Mouse (Mus musculus): ENCODE measurements around the gene Man2b1.
"Not testable (repeated sequence)": the region's sequence is repeated elsewhere in the genome, so short reads cannot be mapped to it uniquely, and the experiment has no call there.

The Man2b1 gene

DNA sequence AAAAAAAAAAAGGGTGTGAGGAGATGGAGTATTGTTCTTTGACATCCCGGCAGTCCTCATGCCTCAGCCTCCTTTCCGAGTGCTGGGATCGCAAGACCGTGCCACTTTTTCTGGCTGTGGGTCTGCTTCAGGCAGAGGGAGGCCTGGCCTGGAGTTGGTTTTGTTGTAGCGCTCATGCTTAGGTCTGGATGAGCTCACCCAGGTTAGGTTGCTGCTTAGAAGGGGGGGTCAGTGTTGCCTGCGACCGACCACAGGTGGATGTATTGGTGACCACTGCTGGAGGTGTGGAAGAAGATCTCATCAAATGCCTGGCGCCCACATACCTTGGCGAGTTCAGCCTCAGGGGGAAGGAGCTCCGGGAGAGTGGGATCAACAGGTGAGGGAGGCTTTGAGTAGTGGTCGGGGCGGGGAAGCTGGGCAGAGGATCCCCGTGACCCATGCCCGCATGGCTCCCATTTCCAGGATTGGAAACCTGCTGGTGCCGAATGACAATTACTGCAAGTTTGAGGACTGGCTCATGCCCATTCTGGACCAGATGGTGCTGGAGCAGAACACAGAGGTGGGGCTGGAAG lies 9.9 kb upstream of the Man2b1 start:
- DNase-seq (ENCODE audit: low spot score in 2 of 2) = no peak

DNA sequence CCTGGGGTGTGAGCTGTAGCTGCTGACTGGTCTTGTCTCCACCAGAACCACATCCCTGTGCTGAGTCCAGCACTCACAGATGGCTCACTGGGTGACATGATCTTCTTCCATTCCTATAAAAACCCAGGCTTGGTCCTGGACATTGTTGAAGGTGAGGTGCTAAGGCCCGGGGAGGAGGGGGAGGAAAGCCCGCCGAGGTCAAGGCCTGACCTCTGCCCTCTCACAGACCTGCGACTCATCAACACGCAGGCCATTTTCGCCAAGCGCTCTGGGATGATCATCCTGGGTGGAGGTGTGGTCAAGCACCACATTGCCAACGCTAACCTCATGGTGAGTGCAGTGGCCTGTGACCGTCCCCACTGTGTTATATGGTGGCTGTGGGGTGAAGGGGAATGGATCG lies 8.9 kb upstream of the Man2b1 start:
- no peak for DNase-seq (ENCODE audit: low spot score in 2 of 2)

GRCm38 (mm10) chr8:85074617-85075016 lies 8.5 kb upstream of the Man2b1 start:
- DNase-seq (ENCODE audit: low spot score in 2 of 2) = no peak

GRCm38 (mm10) chr8:85076001-85076400 lies 7.1 kb upstream of the Man2b1 start:
- no peak for DNase-seq (ENCODE audit: low spot score in 2 of 2)

DNA sequence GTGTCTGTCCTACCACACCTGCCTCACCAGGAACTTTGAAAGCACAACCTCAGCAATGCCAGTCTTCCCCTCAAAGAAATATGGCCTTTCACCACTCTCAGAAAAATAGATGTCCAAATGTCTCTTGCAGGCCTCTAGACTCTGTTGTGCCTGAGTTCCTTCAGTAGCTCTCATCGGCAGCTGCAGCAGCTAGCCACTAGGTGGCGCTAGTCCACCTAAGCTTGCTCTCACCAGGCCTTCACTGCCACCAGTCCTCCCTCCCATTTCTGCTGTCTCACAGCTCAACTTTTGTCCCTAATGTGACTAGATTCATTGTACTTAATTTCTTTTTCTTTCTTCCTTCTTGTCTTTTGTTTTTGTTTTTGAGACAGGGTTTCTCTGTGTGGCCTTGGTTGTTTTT lies 6.1 kb upstream of the Man2b1 start:
- peak; percentile 60 to 78 for DNase-seq (ENCODE audit: low spot score in 2 of 2)

DNA sequence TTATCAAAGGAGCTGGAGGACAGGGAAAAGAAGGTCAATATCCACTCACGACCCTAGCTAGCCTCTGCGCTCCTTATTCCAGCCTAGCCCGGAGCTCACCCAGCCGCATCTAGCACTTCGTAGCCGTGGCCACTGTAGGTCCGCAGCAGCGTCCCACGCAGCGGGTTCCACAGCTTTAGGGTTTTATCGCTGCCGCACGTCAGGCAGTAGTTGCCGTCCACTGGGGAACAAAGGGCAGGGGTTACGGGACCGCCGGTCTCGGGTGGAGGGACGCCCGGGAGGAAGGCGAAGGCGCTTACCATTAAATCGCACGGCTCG lies 2.9 kb upstream of the Man2b1 start:
- DNase-seq (ENCODE audit: low spot score in 2 of 2) = no peak

GRCm38 (mm10) chr8:85080532-85081215 lies 2.4 kb upstream of the Man2b1 start, which contains the start of gene Wdr83os:
Gene Wdr83os, plus strand, starts transcription at chr8:85080740.
- DNase-seq (ENCODE audit: low spot score in 2 of 2) = peak; percentile 31 to 55

DNA sequence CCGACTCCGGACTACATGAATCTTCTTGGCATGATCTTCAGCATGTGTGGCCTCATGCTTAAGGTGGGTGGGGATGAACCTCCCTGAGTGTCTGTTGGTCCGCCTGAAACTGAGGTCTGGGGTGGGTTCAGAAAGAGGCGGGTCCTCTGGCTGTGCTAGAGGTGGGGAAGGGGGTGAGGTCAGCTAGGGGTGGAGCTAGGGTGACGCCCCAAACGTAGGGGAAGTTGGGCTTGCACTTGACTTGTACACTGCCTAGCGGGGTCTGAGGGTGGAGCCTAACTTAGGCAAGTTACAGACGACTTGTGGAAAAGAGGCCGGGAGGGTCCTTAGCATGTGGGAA lies 1.9 kb upstream of the Man2b1 start, which contains the start of gene Wdr83:
TSS of gene Wdr83 (minus strand) at position 91 of the 340 bp plus-strand sequence.
- peak; percentile 62 to 72 for DNase-seq (ENCODE audit: low spot score in 2 of 2)

GRCm38 (mm10) chr8:85082169-85082568 lies 901 bp upstream of the Man2b1 start:
- not testable (repeated sequence) for DNase-seq (ENCODE audit: low spot score in 2 of 2)

- DNase-seq (ENCODE audit: low spot score in 2 of 2) = no peak
Measured at GRCm38 (mm10) chr8:85084633-85085032, 1.6 kb downstream of the Man2b1 start.

DNA sequence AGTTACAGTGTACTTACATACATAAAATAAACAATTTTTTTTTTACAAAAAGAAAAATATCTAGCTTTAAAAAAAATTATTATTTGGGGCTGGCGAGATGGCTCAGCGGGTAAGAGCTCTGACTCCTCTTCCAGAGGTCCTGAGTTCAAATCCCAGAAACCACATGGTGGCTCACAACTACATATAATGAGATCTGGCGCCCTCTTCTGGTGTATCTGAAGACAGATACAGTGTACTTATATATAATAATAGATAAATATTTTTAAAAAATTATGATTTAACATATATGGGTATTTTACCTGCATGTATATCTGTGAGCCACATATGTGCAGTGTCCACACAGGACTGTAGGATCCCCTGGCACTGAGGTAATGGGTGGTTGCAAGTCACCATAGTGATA lies 3.2 kb downstream of the Man2b1 start:
- no peak for DNase-seq (ENCODE audit: low spot score in 2 of 2)

DNA sequence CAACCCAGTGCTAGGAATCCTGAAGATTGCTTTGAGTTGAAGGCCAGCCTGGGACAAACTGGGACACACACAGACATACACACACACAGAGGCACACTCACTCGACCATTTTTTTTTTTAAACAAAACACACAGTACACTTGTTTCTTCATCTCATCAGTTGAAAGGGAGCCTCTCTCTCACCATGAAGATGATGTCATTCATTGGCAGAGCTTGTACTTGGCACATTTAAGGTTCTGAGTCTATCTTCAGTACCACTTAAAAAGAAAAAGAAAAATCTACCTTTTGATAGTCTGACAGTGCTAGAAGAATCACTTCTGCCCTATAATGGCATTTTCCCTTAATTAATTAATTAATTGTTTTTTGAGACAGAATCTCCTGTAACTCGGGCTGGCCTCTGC lies 5.7 kb downstream of the Man2b1 start:
- no peak for DNase-seq (ENCODE audit: low spot score in 2 of 2)

DNA sequence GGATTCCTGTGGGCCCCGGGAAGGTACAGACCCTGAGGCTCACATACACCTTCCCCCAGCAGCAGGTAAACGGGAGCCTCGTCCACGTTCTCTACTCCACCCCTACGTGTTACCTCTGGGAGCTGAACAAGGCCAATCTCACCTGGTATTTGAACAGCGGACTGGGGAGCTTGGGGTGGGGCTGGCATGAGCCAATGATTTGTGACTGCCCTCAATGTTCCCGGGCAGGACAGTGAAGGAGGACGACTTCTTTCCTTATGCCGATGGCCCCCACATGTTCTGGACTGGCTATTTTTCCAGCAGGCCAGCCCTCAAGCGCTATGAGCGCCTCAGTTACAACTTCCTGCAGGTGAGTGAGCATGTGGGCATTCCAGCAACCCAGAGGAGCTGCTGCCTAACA lies 7.8 kb downstream of the Man2b1 start:
- DNase-seq (ENCODE audit: low spot score in 2 of 2) = no peak

- DNase-seq (ENCODE audit: low spot score in 2 of 2) = no peak
Measured at GRCm38 (mm10) chr8:85091526-85092090, 8.5 kb downstream of the Man2b1 start.

- no peak for DNase-seq (ENCODE audit: low spot score in 2 of 2)
Measured at GRCm38 (mm10) chr8:85095051-85095450, 12.0 kb downstream of the Man2b1 start.

- DNase-seq (ENCODE audit: low spot score in 2 of 2) = no peak
Measured at GRCm38 (mm10) chr8:85095566-85095965, 12.5 kb downstream of the Man2b1 start.

DNA sequence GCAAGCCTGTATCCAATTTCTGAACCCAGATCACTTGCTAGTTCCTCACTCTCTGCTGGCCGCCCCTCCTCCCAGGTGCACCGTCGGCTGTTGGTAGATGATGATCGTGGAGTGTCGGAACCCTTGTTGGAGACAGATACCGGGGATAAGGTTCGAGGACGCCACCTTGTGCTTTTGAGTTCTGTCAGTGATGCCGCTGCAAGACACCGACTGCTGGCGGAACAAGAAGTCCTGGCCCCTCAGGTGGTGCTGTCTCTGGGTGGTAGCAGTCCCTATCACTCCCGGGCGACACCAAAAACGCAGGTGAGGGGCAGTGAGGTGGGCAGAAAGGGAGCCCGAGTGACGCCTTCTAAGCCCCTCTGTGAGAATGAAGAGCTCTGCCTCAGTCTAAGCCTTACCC lies 13.1 kb downstream of the Man2b1 start:
- DNase-seq (ENCODE audit: low spot score in 2 of 2) = no peak

DNA sequence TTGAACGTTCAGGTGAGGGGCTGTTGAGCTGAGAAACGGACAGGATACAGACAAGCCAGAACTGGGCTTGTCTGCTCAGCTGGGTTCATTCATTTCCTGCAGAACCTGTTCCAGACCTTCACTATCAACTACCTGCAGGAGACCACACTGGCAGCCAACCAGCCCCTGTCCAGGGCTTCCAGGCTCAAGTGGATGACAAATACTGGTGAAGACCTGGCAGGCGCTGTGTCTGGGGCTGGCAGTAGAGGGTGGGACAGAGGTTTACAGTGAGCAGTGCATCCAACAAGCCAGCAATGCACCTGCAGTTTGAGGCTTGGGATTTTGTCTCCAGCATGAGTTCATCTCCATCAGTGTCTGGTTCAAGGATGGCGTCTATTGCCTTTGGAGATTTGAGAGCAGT lies 13.8 kb downstream of the Man2b1 start:
- no peak for DNase-seq (ENCODE audit: low spot score in 2 of 2)

DNA sequence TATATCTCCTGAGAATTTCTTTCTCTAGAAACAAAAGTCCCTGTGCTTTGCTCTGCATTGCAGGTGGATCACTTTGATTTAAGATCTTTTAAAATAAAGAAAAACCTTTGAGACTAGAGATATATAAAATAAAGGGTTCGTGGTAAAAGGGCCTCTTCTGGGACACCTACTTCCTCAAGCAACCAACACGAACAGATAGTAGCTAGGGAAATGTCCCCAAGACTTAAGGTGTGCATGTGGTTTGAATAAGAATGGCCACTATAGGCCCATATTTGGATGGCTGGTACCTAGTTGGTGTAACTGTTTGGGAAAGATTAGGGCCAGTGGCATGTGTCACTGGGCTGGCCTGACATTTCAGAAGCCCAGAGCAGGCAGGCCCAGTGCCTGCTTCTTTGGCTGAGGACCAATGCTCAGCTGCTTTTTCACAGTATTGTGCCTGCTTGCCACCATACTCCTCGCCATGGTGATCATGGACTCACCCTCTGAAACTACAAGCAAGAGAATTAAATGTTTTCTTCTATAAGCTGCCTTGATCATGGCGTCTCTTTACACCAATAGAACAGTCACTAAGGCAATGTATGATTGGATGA lies 17.1 kb downstream of the Man2b1 start:
- no peak for DNase-seq (ENCODE audit: low spot score in 2 of 2)

DNA sequence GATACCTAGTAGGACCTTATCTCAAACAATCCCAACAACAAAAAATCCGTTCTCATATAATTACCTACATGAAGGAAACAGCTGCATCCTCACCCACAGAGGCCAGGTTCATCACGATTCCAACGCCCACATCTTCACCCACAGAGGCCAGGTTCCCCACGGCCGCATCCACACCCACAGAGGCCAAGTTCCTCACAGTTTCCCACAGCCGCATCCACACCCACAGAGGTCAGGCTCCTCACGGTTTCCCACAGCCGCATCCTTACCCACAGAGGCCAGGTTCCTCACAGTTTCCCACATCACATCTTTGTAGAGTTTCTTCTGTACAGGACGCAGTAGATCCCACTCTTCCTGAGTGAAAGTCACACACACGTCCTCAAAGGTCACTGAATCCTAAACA lies 30.2 kb downstream of the Man2b1 start:
- DNase-seq (ENCODE audit: low spot score in 2 of 2) = no peak

DNA sequence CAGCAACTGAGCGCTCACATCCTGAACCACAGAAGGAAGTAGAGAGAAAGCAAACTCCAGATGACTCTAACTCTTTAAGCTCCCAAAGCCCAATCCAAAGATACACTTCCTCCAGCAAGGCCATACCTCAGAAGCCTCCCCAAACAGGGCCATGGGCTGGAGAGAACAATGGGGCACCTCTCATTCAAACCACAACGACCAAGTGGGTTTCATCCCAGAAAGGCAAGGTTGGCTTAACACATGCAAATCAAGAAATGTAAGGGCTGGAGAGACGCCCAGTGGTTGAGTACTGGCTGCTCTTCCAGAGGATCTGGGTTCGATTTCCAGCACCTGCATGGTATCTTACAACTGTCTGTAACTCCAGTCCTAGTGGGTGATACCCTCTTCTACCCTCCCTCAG lies 32.4 kb downstream of the Man2b1 start:
- DNase-seq (ENCODE audit: low spot score in 2 of 2) = no peak

DNA sequence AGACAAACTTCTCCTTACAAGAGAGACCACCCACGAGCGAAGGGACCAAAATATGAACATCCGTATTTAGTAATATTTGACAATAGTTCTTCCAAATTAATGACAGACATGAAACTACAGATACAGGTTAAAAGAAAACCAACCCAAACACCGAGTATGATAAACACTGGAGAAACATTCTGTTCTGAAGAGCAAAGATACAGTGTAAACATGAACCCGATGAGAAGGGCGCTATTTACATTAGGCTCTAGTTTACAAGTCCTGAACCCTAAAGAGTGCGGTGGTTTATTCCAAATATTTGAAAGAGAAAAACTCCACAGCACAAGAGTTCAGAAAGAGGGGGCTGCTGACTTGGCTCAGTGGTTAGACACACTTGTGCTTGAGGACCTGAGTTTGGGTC lies 33.9 kb downstream of the Man2b1 start:
- DNase-seq (ENCODE audit: low spot score in 2 of 2) = no peak
